Mouse (Mus musculus) frontal cortex, adult (tissue): ENCODE data around the gene Kcna3.

ENCODE experiments used
- ATAC-seq: cut with Nextera tagmentation; 2 replicates; pipeline ENCODE4 v1.9.2; 2017; ENCODE audit warnings: mild to moderate bottlenecking, moderate library complexity, mixed read lengths; ENCODE audit not compliant: low TSS enrichment

Gene Kcna3

DNA sequence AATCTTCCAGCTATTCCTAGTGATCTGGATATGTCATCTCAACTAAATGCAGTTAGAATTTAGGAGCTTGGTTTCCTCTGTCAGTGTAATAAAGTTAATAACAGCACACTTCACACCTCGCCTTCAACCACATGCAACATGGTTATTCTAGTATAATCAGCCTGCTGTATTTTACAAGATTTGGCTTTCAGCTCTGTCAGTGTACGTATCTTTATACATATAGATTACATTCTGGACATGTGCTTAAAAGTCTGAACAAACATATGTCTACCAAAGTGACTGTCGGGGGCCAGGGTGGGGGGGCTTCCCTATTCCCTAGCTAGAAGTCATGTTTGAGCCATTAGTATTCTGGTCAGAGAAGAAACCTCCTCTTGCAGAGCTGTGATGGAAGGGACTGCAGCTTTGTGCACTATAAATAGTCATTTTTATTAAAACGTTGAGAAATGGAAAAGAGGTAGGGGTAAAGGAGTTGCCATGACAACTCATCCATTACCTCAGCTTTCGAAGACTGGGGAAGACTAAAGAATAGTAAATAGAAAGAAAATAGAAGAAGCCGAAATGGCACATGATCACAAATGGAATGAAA is 29.6 kb downstream of the Kcna3 start:
- no peak; the same call in 1 of the 2 replicates for ATAC-seq

DNA sequence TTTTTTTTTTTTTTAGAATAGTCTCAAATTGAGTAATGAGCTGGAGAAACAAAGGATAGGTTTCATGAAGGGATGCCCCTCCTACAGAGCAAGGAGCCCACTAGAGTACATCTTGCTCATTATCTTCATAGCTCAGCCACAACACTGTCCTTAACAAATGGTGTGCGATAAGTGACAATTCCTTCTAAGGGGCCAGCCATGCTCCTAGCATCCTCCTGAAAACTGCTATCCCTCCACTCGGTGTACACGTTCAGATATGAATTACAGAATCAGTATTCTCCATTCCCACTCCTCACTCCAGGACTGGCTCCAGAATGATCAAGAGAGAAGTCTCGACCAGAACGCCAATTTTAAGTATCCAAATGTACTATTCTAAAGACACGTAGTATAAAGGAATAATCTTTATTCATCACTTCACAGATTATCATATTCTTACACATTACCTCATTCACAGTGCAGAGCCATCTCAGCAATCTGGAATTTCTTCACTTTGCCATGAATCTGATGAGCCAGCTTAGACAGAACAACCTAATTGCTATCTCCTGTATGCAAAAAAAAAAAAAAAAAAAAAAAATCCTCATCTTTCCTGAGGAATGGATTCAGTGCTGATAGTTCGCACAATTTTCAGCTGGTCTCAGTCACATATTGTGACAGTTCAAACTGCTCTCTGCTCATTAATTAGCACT is 30.3 kb downstream of the Kcna3 start:
- peak; percentile 83 for ATAC-seq

DNA sequence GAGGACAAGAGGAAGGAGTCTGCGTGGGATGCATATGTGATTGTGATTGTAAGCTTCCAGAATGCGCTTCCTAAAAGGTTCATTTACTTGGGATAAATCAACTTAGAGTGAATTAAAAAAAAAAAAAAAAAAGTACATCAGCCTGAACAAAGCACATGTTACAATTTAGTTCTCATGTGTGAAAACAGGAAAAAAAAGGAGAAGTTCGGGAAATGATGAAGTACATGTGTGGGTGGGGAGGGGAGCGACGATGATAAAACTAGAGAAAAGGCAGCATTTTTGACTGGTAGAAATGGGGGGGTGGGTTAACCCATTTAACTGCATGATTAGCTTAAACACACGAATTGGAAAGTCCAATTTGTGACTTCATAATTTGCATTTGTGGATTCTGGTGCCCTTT is 31.3 kb downstream of the Kcna3 start:
- ATAC-seq: 0 out of 2 replicates have a peak, but pooled peaks have one; percentile 44

DNA sequence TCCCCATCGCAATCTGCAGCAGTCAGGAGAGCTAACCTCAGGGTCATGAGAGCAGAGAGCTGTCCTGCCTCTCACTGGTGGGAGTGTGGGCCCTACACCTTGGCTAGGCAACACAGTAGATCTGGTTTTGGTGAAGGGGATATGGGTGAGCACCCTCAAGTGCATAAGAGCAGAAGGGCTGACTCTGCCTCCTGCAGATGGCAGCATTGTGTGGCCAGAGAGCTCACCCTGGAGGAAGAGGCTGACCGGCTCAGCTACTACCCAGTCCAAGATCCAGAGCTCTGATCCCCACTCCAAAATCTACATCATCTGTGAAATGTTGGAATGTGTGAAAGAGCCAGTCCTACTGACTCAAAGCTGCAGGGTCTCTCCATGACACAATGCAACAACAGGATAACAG is 37.9 kb downstream of the Kcna3 start:
- no peak for ATAC-seq

DNA sequence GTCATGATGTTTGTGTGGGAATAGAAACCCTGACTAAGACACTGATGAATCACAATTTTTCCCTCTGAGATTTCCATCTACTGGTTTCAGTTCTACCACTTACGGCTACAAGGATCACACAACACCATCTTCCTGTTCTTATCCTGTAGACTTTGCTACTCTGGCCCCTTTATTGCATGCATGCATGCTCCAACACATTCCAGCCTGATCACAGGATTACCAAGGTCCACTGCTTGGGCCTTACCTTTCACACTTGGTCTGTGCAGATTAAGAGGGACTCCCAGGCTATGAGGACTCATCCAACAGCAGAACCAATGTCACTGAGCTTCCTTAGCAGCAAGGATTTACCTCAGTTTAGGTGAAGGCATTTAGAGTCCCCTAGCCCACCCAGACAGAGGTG is 39.7 kb downstream of the Kcna3 start:
- no peak for ATAC-seq

DNA sequence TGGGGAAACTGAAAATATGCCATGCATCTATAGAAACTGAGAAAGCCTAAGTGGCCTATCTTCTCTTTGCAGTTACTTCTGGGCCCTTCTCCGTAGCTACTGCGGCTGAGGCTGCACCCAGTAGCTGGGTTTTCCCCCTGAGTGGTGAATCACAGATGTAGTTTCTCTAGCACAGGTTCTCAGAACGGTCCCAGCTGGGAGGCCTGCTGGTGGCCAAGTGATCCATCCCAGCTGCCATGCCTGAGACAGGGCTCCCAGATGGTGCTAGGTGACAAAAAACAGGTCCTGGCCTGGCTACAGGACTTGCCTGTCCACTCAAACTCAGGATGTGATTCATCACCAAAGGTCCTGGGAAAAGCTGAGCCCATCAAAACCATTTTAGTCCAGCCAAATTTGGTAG is 40.7 kb downstream of the Kcna3 start:
- ATAC-seq: no peak

DNA sequence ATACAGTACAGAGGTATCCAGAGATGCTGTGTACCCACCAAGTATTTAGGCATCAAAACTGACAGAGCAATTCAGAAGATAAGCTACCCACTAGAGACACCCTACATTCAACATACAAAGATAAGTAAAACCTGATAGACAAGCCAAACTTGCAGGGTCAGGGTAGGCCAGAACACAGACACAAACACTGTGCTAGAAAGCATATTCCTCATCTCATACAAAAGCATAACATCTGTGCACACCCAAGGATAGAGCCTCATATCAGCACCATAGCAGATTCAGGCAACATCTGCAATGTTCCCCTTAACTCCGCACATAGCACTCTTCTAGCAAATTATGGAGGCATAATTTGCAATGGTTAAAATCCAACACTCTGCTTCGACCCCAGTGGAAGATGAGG is 41.1 kb downstream of the Kcna3 start:
- no peak for ATAC-seq

DNA sequence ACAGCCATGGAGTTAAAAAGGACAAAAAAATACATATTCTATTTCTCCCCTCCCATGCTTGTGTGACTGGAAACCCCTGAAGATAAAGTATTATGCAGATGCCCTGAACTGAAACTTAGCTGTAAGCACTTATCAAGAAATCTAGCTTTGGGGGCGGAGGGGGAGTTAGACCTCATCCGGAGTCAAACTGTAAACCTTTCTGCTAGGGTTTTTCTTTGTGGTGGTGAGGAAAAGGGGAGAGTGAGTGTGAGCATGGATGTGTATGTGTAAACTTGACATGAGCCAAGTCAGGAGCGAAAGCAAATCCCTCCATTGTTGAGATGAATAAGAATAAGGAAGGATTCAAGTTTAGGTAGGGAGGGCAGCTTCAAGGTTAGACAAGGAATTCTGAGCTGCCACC is 44.8 kb downstream of the Kcna3 start:
- no peak for ATAC-seq

DNA sequence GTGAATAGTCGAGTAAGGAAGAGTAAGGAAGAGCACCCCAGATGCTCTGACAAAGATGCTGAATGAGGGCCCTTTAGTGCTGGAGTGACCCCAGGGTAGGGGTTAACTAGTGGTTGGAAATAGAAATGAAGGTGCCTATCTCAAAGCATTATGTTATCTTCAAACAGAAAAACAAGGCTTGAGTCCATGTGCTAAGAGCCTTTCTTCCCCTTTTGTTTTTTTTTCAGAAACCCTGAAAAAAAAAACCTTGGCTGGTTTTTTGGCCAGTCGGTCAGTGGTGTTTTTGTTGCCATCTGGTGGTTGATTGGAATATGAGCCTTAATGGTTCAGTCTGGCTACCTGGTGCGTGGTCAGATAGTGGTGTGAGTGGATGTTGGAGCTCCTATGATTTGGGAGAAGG is 45.3 kb downstream of the Kcna3 start:
- peak; percentile 76 for ATAC-seq

DNA sequence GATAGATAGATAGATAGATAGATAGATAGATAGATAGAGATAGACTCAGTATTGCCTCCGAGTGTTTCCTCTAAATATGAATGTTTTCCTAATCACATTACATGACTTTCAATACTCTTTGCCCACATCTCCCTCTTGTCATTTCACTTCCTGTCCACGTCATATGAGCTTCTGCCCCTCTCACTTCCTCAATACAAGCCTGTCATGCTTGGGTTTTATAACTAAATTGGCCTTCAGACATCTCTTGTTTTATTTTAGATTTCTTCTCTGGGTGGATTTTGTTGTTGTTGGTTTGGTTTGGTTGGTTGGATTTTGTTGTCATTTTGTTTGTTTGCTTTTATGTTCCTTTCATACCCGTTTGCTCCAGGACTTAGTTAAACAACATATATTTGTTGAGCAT is 48.6 kb downstream of the Kcna3 start:
- ATAC-seq: no peak

DNA sequence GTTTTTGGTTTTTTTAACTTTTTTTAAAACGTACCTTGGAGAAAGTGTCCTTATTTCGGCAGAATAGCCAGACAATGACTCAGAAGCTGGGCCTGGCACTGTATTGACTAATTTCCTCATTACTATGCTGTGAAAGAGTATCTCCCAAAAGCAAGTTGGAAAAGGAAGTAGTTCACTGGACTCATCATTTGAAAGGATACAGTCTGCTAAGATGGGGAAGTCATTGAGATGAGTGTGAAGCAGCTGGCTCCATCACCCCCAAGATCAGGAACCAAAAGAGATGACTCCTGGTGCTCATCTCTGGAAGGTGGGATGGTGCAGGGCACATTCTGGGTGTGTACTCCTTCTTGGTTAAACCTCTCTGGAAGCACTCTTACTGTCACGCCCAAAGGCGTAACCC is 51.4 kb downstream of the Kcna3 start:
- ATAC-seq: no peak
